ENCODE assay signal across 19 mouse cellular contexts in genomic region chr5:150229086-150229485, GRCm38 (mm10).
"Had no signal": no experiment of that assay in that cellular context is flagged by ENCODE, and none has a peak within 500 bp of the region (broad histone marks: within the 10 kb centered on the region; RNA-seq: fewer than 3 reads in every experiment).

No protein-coding gene starts in this region.

- H3K27me3 ChIP-seq: midbrain, embryonic 12.5 days; neural tube, embryonic 13.5 days; neural tube, embryonic 15.5 days had no signal

- H3K9me3 ChIP-seq: neural tube, embryonic 15.5 days had no signal

- H3K9ac ChIP-seq: lung, embryonic 14.5 days; midbrain, embryonic 12.5 days; neural tube, embryonic 13.5 days; neural tube, embryonic 15.5 days had no signal

- H3K27ac ChIP-seq: midbrain, embryonic 10.5 days; midbrain, embryonic 12.5 days; neural tube, embryonic 13.5 days; neural tube, embryonic 15.5 days had no signal

- DNase-seq: lung, adult 18-20 months; lung, embryonic 14.5 days; lung, postnatal 10 days; lung, postnatal 4 days; midbrain, embryonic 14.5 days; retina, postnatal 1 day; right cerebral cortex, adult 18-20 months; right cerebral cortex, postnatal 25 days; right cerebral cortex, postnatal 4 days; spleen, adult 18-20 months; thymus, adult 18-20 months; thymus, postnatal 14 days; thymus, postnatal 36 days had no signal

- H3K4me2 ChIP-seq: lung, embryonic 14.5 days; midbrain, embryonic 12.5 days; neural tube, embryonic 13.5 days; neural tube, embryonic 15.5 days had no signal

- H3K36me3 ChIP-seq: midbrain, embryonic 10.5 days; midbrain, embryonic 12.5 days; neural tube, embryonic 13.5 days; neural tube, embryonic 15.5 days had no signal

- ATAC-seq: midbrain, embryonic 16.5 days had no signal

- H3K4me3 ChIP-seq: midbrain, embryonic 10.5 days; midbrain, embryonic 12.5 days; myocyte; neural tube, embryonic 13.5 days; neural tube, embryonic 15.5 days had no signal
